Mouse (Mus musculus) central nervous system, embryonic 14 days (tissue): ENCODE data around the gene Lpin2. TPM values are rescaled to one million over a fixed set of nuclear protein-coding genes. Genes with fewer than 3 reads are reported as not detected.

Experiments
- polyA plus RNA-seq: library from polyadenylated mRNA; depleted of rRNA; stranded (reverse); fragments of >200 nt; gene quantifications from 2 replicates; pipeline ENCODE4 v1.2.3, GENCODE M21; 2012; rRNA removed

Gene Lpin2
- 28.0 and 30.2 TPM in 2 replicates for polyA plus RNA-seq

GRCm38 (mm10) chr17:71182211-71182721 lies at the start of gene Lpin2:
TSS of gene Lpin2 (plus strand) at chr17:71182560.

Other genes with a start within 250 kb of the Lpin2 start
- gene Myom1, start 179.9 kb upstream of the Lpin2 start, polyA plus RNA-seq, result 2.1 and 8.3 TPM in 2 replicates
- gene Myl12a, start 179.7 kb upstream of the Lpin2 start, polyA plus RNA-seq, result 86.4 and 135 TPM in 2 replicates
- gene Emilin2, start 129.4 kb downstream of the Lpin2 start, polyA plus RNA-seq, result 1.6 and 4.4 TPM in 2 replicates